In the genomic region with DNA sequence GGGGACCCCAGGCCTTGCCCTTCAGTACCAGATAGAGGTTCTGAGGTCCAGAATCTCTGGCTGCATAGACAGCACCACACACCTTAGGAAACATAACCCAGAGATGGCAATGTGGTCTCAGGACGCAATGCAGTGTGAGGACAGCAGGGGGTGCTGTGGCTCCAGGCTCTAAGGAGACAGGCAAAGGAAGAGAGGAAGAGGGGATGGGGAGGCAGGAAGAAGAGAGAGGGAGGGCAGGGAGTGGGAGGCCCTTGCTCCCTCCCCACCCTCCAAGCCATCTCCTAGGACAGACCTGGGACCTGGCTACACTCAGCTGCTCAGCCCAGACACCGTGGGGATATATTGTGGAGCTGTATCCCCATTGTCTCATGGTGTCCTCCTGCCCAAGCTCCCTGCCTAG, we compare ENCODE assay signal across 8 mouse cellular contexts. TPM values are rescaled to one million over a fixed set of nuclear protein-coding genes. Genes with fewer than 3 reads are reported as not detected.
A peak's percentile ranks its signal among the peaks of the same experiment; 100 is the strongest.
DNase-seq lines count a peak whose midpoint lies in the region; ATAC-seq and TF ChIP-seq lines count a peak whose summit lies in the region.
"Had no signal": no experiment of that assay in that cellular context is flagged by ENCODE, and none has a peak within 500 bp of the region (broad histone marks: within the 10 kb centered on the region; RNA-seq: fewer than 3 reads in every experiment).

No protein-coding gene starts in this region.

- 26% methylated on average over 2 of the region's 2 CpGs for WGBS in midbrain, postnatal 0 days

- no peaks in the 10 kb centered on the region for H3K9me3 ChIP-seq in midbrain, postnatal 0 days (ENCODE audit: low read length)
- H3K9me3 ChIP-seq: limb, embryonic 12.5 days had no signal

- no peaks in the 10 kb centered on the region for H3K36me3 ChIP-seq in midbrain, postnatal 0 days (ENCODE audit: insufficient read depth, low read length)
- H3K36me3 ChIP-seq: limb, embryonic 12.5 days had no signal

- H3K4me2 ChIP-seq in midbrain, postnatal 0 days (ENCODE audit: low read depth, low read length, poor library complexity, severe bottlenecking): no peak overlapping the region
- H3K4me2 ChIP-seq: limb, embryonic 12.5 days had no signal

- no peak overlapping the region for H3K4me3 ChIP-seq in midbrain, postnatal 0 days (ENCODE audit: low read depth, low read length)
- H3K4me3 ChIP-seq: limb, embryonic 12.5 days had no signal

- peak; percentile 47 for ATAC-seq in midbrain, postnatal 0 days (ENCODE audit: low FRiP score)

- DNase-seq in adrenal gland, adult (ENCODE audit: inconsistent age in 2 of 2, low spot score in 1 of 2): peak; percentile 85 to 94
- DNase-seq in cerebellum, postnatal 4 days (ENCODE audit: low spot score in 2 of 2): peak; percentile 77 to 85
- DNase-seq in gastrocnemius, postnatal 14 days: peak; percentile 62
- peak; percentile 78 for DNase-seq in kidney, adult 9 months
- DNase-seq in liver: peak; percentile 76
- peak; percentile 79 for DNase-seq in midbrain, postnatal 0 days (ENCODE audit: low spot score)
- DNase-seq in spleen, postnatal 10 days (ENCODE audit: low spot score in 2 of 2): peak; percentile 77 to 82

- H3K9ac ChIP-seq in midbrain, postnatal 0 days (replicated peaks; ENCODE audit: low read length, poor library complexity, severe bottlenecking): peak overlapping the region; percentile 33; the same call in 1 of the 2 replicates
- H3K9ac ChIP-seq: limb, embryonic 12.5 days had no signal

- no peaks in the 10 kb centered on the region for H3K27me3 ChIP-seq in midbrain, postnatal 0 days (ENCODE audit: insufficient read depth, low read length)
- H3K27me3 ChIP-seq: limb, embryonic 12.5 days had no signal

- TF ChIP-seq CTCF in midbrain, postnatal 0 days (IDR thresholded peaks at IDR 0.05): peak; percentile 99

- intact Hi-C loops in gastrocnemius, postnatal 14 days (cut with DNase I; ENCODE audit: low total_unique reads): loop anchor here (5.0 kb wide), 2 partner anchors 105 to 705 kb away; no protein-coding TSS in a partner anchor

- H3K27ac ChIP-seq in midbrain, postnatal 0 days (ENCODE audit: low read depth, low read length): no peak overlapping the region
- H3K27ac ChIP-seq: limb, embryonic 12.5 days had no signal

- H3K4me1 ChIP-seq in midbrain, postnatal 0 days (ENCODE audit: insufficient read depth, low read length): peaks cover 12% of the 10 kb centered on the region; the same call in 1 of the 2 replicates

RNA-seq across cellular contexts. Expression of a gene that starts 25.5 kb away (rescaled TPM):
- 10 to 100 TPM; 21.5 to 24.1 TPM for total RNA-seq in gastrocnemius, postnatal 14 days (2021)
- total RNA-seq in midbrain, postnatal 0 days (2014; rRNA removed): 65.7 and 69.7 TPM in 2 replicates
- 52.7 and 67.5 TPM in 2 replicates for polyA plus RNA-seq in midbrain, postnatal 0 days (2015; fragmentation: Nextera tagmentation; extraction: Ambion mirVana)

RNA-seq across cellular contexts. Expression of a gene that starts 29.0 kb away (rescaled TPM):
- total RNA-seq in gastrocnemius, postnatal 14 days (2021): 1 to 10 TPM; 5.5 to 9.4 TPM
- 11.4 and 16.2 TPM in 2 replicates for total RNA-seq in midbrain, postnatal 0 days (2014; rRNA removed)
- 7.6 and 7.7 TPM in 2 replicates for polyA plus RNA-seq in midbrain, postnatal 0 days (2015; fragmentation: Nextera tagmentation; extraction: Ambion mirVana)

RNA-seq across cellular contexts. Expression of a gene that starts 52.8 kb away (rescaled TPM):
- 10 to 100 TPM; 47.1 to 54.4 TPM for total RNA-seq in gastrocnemius, postnatal 14 days (2021)
- total RNA-seq in midbrain, postnatal 0 days (2014; rRNA removed): 883 and 1,011 TPM in 2 replicates
- 727 and 776 TPM in 2 replicates for polyA plus RNA-seq in midbrain, postnatal 0 days (2015; fragmentation: Nextera tagmentation; extraction: Ambion mirVana)

Comparison
In these comparisons a context has a peak if more than half of its experiments do, and no peak if none do; other contexts are left out.
1. RNA of a gene that starts 52.8 kb away (total RNA-seq): 883 to 1,011 TPM in midbrain, postnatal 0 days; 47.1 to 54.4 TPM in gastrocnemius, postnatal 14 days; every median in the first group is over 10 times any median in the second.
2. Peak in every context shown above with its lines, with median percentiles within 50 percentile points of each other: DNase-seq.